Mouse (Mus musculus) liver, adult 2 months (tissue): Measurements from ENCODE around the gene Galnt10. TPM values are rescaled to one million over a fixed set of nuclear protein-coding genes. Genes with fewer than 3 reads are reported as not detected.

Experiments
- DNase-seq: peaks from one replicate; pipeline ENCODE4 v3.0.0-alpha.2; 2011; ENCODE audit warnings: low read depth, low spot score; ENCODE audit errors: extremely low read depth
- H3K27ac ChIP-seq: fragments of 200-500 bp; replicated peaks from 2 replicates; pipeline ENCODE4 v1.5.1; 2012; ENCODE audit warnings: low read depth, mild to moderate bottlenecking, control low read depth, inconsistent platforms, low read length; ENCODE audit not compliant: insufficient read depth
- H3K27me3 ChIP-seq: fragments of 200-500 bp; 2 replicates; pipeline ENCODE4 v1.6.1; 2012; ENCODE audit warnings: mild to moderate bottlenecking, moderate library complexity, low read length, inconsistent platforms; ENCODE audit not compliant: control insufficient read depth, insufficient read depth
- H3K36me3 ChIP-seq: fragments of 200-500 bp; 2 replicates; pipeline ENCODE4 v1.6.1; 2012; ENCODE audit warnings: low read length, inconsistent platforms; ENCODE audit not compliant: control insufficient read depth, insufficient read depth
- H3K4me1 ChIP-seq: fragments of 200-500 bp; 2 replicates; pipeline ENCODE4 v1.6.1; 2011; ENCODE audit warnings: low read length; ENCODE audit not compliant: control insufficient read depth, insufficient read depth
- H3K4me3 ChIP-seq: fragments of 200-500 bp; 2 replicates; pipeline ENCODE4 v1.5.1; 2011; ENCODE audit warnings: low read depth, mild to moderate bottlenecking, control low read depth, low read length, moderate library complexity; ENCODE audit not compliant: insufficient read depth
- H3K79me2 ChIP-seq: fragments of 200-500 bp; 2 replicates; pipeline ENCODE4 v1.6.1; 2012; ENCODE audit warnings: inconsistent platforms, mild to moderate bottlenecking, low read length, moderate library complexity; ENCODE audit not compliant: control insufficient read depth, insufficient read depth
- H3K9ac ChIP-seq: fragments of 200-500 bp; 2 replicates; pipeline ENCODE4 v1.6.1; 2012; ENCODE audit warnings: low read depth, mild to moderate bottlenecking, control low read depth, inconsistent platforms, low read length
- CTCF ChIP-seq: fragments of 200-500 bp; IDR thresholded peaks from 2 replicates; pipeline ENCODE4 v1.5.1; 2011; ENCODE audit warnings: low read depth, low read length, control low read depth
- POLR2A ChIP-seq: fragments of 200-500 bp; IDR thresholded peaks from 2 replicates; pipeline ENCODE4 v1.6.1; 2011; ENCODE audit warnings: low read length, control low read depth; ENCODE audit not compliant: insufficient read depth; ENCODE audit errors: extremely low read depth
- WGBS: fragments of 180-500 bp; shearing (Covaris S2); methylation state at CpG from one replicate; pipeline ENCODE4 v1.1.7; 2018; 5-methylcytosine and 5-hydroxymethylcytosine counted together
- polyA plus RNA-seq: library from polyadenylated mRNA; depleted of rRNA; stranded (reverse); fragments of >200 nt; gene quantifications from 2 replicates; pipeline ENCODE4 v1.2.3, GENCODE M21; 2012
- total RNA-seq: library from RNA; depleted of rRNA; stranded (reverse); fragments of >200 nt; gene quantifications from 2 replicates; pipeline ENCODE4 v1.2.3, GENCODE M21; 2014

Gene Galnt10
- total and polyA plus RNA-seq, 2 experiments, result 2.5 to 3.9 TPM

DNA sequence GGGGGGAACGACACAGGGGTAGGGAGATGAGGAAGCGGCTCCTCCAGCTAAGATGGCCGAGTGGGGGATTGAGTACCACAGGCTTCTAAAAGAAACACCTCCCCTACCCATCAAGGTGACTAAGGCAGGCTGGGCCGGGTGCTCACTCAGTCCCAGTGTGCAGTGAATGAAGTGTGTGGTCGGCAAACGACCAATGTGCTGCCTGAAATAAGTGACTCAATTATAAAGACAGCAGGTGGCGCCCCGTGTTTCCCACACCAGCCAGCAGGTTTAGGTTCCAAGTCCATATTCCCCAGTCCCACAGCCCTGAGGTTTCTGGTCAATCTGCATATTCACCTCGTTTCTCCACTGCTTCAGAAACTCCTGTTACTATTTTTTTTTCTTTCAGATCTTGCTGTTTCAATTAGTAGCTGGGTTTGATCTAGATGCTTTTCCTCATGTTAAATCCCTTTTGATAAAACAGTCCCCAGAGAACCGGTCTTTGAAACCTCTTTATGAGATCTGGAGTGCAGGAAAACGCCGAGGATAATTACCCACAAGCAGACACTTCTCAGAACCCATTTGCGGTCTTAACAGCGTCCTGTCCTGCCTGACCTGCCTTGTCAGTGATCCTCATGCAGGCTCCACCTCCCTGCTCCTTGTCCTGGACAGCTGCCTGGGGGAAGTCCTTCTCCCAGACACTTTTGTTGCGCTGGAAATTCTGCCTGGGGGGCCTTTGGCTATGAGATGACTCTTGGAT is 27.5 kb upstream of the Galnt10 start:
- TF ChIP-seq CTCF, result peak; percentile 77
- no peak for TF ChIP-seq POLR2A
- Histone ChIP-seq H3K27ac (no peak overlapping the region), H3K27me3 (no peaks in the 10 kb centered on the region), H3K9ac (no peak overlapping the region), H3K36me3 (no peaks in the 10 kb centered on the region), H3K79me2 (no peaks in the 10 kb centered on the region), H3K4me1 (no peaks in the 10 kb centered on the region), H3K4me3 (no peak overlapping the region)
- peak; percentile 52 for DNase-seq
- 28% methylated on average over 15 of the region's 15 CpGs for WGBS

DNA sequence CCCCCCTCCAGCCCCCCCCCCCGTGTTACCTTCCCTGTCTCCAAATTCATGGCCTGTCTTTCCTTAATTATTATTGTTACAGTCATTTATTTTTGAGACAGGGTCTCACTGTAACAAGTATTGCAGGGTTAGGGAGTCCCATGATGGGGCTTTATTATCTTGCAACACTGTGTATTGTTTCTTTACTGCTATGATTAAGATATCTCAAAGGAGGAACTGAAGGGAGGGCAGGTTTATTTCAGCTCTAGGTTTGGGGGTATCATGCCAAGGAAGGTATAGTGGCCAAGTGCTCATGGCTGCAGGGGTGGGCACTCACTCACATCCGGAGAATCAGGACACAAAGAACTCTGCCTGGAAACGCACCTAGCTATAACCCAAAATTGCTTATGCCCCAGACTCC is 23.8 kb upstream of the Galnt10 start:
- H3K4me3 ChIP-seq, result no peak overlapping the region
- 95% methylated on average over 3 of the region's 3 CpGs for WGBS
- no peaks in the 10 kb centered on the region for H3K79me2 ChIP-seq
- no peak for TF ChIP-seq CTCF
- TF ChIP-seq POLR2A, result no peak
- no peaks in the 10 kb centered on the region for H3K27me3 ChIP-seq
- H3K4me1 ChIP-seq, result no peaks in the 10 kb centered on the region
- no peak overlapping the region for H3K27ac ChIP-seq
- DNase-seq, result no peak
- no peaks in the 10 kb centered on the region for H3K36me3 ChIP-seq
- H3K9ac ChIP-seq, result no peak overlapping the region

DNA sequence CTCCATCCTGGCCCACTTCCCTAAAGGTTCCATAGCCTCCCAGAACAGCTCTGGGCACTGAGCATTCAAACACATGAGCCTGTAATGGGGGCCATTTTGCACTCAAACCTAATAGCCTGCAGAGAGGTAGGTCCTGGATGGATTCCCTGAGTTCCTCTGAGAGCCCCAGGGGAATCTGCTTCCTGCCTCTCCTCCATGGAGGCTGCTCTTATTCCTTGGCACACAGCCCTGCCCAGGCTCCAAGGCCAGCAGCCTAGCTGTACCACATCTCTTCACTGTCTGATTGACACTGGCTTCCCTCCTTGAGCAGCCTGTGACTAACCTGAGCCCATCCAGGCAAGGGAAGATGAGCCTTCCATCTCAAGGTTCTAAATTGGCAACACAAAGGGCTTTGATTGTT is 23.4 kb upstream of the Galnt10 start:
- Histone ChIP-seq H3K27ac (no peak overlapping the region), H3K79me2 (no peaks in the 10 kb centered on the region), H3K9ac (no peak overlapping the region), H3K4me1 (no peaks in the 10 kb centered on the region), H3K4me3 (no peak overlapping the region), H3K36me3 (no peaks in the 10 kb centered on the region), H3K27me3 (no peaks in the 10 kb centered on the region)
- no peak for TF ChIP-seq CTCF
- no peak for TF ChIP-seq POLR2A
- DNase-seq, result no peak

DNA sequence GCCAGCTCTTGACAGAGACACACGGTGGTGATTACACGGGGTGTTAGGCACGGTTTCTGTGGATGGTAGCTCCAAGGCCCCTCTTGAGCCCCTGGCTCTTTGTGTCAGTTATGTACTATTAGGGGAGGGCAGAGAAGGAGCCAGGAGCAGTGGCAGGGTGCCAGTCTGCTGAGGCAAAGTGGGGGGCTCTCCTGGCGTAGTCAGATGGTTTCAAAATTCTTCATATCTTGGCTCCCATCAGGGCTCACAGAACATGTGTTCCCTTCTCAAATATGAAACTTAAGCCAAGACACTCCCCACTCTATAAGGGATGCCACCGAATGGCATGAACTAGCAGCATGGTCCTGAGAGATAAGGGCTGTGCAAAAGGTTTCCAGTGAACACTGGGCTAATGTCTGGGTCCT is 20.8 kb upstream of the Galnt10 start:
- no peak for DNase-seq
- TF ChIP-seq CTCF (no peak), POLR2A (no peak)
- Histone ChIP-seq H3K4me1 (no peaks in the 10 kb centered on the region), H3K4me3 (no peak overlapping the region), H3K27me3 (no peaks in the 10 kb centered on the region), H3K79me2 (no peaks in the 10 kb centered on the region), H3K9ac (no peak overlapping the region), H3K36me3 (no peaks in the 10 kb centered on the region), H3K27ac (no peak overlapping the region)
- WGBS, result 84% methylated on average over 5 of the region's 5 CpGs

DNA sequence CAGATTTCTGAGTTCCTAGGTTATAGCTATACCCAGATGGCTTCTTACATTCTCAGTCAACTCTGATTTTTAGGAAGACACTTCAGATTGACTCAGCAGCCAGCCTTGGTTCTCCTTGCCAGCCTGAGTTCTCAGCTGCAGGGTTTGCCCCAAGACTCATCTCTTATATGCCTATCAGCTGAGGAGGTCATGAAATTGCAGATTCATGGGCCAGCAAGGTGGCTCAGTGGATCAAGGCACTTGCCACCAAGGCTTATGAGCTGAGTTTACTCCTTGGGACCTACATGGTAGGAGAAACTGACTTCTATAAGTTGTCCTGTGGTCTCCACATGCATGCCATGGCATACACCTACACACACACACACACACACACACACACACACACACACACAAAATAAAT is 19.8 kb upstream of the Galnt10 start:
- H3K9ac ChIP-seq, result no peak overlapping the region
- no peak overlapping the region for H3K4me3 ChIP-seq
- no peaks in the 10 kb centered on the region for H3K79me2 ChIP-seq
- H3K36me3 ChIP-seq, result no peaks in the 10 kb centered on the region
- no peaks in the 10 kb centered on the region for H3K27me3 ChIP-seq
- DNase-seq, result no peak
- no peak overlapping the region for H3K27ac ChIP-seq
- TF ChIP-seq CTCF, result no peak
- no peak for TF ChIP-seq POLR2A
- H3K4me1 ChIP-seq, result no peaks in the 10 kb centered on the region

DNA sequence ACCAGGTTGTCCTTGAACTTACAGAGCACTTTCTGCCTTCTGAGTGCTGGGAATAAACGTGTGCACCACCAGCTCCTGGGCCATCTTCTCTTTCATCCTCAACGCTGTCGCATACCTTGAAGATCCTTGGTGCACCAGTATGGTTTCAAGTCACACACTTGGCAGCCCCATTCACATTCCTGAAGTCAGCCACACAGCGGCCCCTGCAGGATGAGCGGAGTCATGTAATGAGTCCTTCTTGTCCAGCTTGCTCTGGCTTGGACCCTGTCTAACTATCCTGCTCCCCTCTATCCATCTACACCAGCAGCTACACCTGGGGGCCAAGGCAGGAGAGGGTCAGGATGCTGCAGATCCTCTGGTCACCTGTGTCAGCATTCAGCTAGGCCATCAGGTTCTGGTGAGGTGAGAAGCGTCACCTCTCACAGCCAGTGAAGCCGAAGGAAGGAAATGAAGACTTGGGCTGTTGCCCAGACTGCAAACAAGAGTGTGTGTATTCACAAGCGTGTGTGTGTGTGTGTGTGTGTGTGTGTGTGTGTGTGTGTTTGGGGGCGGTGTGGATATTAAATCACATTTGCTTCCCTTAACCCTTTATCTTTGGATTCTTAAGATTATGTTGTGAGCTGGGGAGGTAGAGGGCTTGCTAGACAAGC is 18.0 kb upstream of the Galnt10 start:
- no peak overlapping the region for H3K9ac ChIP-seq
- no peak overlapping the region for H3K4me3 ChIP-seq
- H3K36me3 ChIP-seq, result no peaks in the 10 kb centered on the region
- no peak for TF ChIP-seq POLR2A
- TF ChIP-seq CTCF, result peak; percentile 43
- DNase-seq, result peak; percentile 17
- H3K27me3 ChIP-seq, result no peaks in the 10 kb centered on the region
- 37% methylated on average over 9 of the region's 9 CpGs for WGBS
- no peaks in the 10 kb centered on the region for H3K4me1 ChIP-seq
- H3K27ac ChIP-seq, result no peak overlapping the region
- H3K79me2 ChIP-seq, result no peaks in the 10 kb centered on the region
